Mouse (Mus musculus) urinary bladder, postnatal 14 days (tissue): ENCODE data around the gene Zzz3.

ENCODE experiments used
- DNase-seq: peaks from one replicate; pipeline ENCODE4 v3.0.0; 2021; ENCODE audit warnings: low spot score

The Zzz3 gene

DNA sequence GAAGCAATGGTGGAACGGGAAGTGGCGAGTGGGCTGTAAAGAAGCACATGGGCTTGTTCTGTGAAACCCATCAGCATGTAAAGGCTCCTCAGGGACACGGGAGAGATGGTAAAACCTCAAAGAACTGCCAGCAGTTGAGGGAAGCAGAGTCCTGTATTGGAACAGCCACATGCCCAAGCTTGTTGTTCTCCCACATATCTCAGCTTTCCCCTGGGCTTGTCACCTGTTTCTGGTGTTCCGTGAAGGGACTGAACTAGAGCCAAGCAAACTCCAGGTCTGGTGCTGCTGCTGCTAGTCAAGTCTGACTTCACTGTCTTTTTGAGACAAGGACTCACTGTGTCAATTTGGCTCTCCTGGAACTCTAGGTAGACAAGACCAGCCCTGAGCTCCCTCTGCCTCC is 72.0 kb downstream of the Zzz3 start:
- no peak for DNase-seq

DNA sequence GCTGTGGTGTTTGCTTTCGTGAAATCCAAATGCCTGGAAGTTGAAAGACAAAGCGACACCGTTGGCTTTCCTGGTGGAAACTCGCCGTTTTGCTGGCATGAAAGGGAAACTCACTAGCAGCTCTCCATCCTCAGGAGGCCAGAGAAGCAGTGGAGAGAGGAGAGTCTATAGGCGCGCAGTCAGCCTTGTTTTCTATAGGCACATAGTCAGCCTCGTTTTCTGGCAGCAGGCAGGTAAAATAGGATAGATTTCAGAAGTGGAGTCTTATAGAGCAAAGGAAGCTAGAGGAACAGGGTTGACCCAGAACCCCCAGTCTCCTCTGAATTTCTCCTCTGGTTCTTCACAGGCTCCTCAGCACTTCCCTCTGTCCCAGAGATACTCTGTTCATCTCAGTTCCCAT is 72.8 kb downstream of the Zzz3 start:
- no peak for DNase-seq

DNA sequence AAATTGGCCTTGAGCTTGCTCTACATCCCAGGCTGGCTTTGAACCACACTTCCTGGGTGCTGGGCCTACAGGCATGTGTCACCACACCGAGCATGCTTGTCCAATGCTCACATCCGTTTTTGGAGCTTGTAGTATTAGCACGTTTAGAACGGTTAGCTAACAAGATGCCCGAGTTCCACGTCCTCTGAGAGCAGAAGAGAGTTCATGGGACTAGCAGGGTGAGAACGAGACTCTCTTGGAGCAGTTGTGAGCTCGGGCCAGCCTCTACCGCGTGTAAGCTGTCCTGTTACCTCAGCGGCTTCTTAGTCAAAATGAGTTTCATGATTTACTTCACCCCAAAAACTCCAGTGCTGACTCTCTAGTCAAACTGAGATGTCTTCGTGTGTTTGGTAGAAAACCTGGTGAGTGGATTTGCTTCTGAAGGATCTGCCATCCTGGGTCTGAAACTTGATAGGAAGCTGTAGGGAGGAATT is 73.3 kb downstream of the Zzz3 start:
- DNase-seq, result no peak

GRCm38 (mm10) chr3:152469423-152470200 is 74.3 kb downstream of the Zzz3 start:
- peak; percentile 51 for DNase-seq

DNA sequence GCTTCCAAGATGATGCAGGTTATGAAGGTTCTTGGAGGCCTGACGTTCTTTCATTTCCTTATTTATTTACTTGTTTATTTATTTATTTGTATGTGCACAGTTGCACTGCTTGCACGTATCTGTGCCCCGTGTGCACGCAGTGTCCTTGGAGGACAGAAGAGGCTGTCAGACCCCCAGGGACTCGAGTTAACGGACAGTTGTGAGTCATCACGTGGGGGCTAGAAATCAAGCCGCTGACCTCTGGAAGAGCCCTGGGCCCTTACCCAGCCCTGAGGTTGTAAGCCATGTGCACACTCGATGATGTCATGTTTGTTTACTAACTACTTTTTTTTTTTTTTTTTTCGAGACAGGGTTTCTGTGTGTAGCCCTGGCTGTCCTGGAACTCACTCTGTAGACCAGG is 75.1 kb downstream of the Zzz3 start:
- DNase-seq, result no peak

DNA sequence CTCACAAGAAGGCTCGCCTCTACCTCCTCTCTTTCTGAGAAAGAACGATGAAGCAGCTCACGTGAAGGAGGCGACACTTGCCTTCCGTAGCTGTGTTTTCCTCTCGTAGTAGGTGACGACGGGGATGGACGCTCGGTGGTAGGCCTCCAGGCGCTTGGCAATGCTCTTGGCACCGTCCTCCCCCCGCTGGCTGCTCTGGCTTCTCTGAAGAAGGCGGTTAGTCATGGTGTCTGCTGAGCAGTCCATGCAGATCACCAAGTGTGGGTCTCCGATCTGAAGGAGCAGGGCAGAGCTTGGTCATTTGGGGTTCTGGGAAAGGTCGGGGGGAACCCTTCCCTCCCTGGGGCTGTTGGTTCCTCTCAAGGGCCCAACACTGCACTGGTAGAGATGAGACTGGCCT is 77.4 kb downstream of the Zzz3 start:
- no peak for DNase-seq

DNA sequence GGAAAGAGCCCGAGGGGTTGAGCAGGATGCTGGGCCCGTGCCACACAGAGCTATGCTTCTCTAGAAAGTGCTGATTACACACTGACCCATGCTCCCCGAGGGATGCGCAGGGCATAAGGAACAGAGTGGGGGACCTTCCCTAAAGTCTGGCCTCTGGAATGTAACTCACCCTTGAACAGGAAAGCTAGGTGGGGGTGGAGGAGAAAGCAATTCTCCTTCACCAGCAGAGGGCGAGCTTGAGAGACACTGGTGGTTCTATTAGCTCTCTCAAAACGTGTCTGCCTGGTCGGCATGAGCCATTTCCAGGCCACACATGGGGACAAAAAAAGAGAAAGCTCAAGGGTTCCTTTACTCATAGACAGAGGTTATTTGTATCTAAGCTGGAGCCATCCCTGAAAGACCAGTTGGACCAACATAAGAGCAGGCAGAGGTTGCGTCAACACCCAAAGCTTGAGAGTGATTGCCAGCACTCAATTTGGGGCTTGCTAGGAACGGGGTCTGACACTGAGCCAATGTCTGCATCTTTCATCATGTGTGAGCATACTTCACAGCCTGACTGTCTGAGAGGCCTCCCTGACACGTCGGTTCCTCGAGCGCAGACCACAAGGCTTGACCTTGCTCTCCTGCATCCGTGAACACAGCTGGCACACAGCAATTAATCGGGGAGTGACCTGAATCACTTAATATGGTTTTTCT is 79.5 kb downstream of the Zzz3 start:
- peak; percentile 75 for DNase-seq

DNA sequence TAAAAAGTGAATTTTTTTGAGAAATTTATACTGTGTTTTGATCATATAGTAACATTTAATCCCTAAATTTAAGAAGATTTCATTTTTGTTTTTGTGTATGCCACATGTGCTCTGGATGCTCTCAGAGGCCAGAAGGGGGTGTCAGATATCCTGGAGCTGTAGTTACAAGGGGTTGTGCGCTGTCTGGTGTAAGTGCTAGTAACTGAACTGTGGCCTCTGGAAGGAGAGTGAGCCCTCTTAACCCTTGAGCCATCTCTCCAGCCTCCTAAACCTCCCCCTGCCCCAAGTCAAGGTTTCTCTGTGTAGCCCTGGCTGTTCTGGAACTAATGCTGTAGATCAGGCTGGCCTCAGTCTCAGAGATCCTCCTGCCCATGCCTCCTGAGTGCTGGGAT is 80.0 kb downstream of the Zzz3 start:
- DNase-seq, result no peak

DNA sequence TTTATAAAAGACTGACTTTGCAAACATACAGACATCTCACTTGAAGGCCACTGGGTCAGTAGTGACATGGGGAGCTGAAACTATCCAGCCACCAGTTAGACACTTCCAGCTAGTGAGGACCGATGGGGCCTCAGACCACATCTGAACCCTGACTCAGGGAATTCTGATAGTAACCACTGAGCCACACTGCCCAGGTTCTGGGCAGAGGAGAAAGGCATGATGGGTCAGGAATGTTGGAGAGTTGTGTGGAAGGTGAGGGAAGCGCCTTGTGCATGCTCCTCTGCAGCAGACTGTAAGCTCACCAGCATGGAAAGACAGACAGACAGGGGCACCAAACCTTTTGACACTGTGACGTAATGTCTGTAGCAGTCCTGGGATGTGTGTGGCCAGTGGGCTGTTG is 80.6 kb downstream of the Zzz3 start:
- no peak for DNase-seq

DNA sequence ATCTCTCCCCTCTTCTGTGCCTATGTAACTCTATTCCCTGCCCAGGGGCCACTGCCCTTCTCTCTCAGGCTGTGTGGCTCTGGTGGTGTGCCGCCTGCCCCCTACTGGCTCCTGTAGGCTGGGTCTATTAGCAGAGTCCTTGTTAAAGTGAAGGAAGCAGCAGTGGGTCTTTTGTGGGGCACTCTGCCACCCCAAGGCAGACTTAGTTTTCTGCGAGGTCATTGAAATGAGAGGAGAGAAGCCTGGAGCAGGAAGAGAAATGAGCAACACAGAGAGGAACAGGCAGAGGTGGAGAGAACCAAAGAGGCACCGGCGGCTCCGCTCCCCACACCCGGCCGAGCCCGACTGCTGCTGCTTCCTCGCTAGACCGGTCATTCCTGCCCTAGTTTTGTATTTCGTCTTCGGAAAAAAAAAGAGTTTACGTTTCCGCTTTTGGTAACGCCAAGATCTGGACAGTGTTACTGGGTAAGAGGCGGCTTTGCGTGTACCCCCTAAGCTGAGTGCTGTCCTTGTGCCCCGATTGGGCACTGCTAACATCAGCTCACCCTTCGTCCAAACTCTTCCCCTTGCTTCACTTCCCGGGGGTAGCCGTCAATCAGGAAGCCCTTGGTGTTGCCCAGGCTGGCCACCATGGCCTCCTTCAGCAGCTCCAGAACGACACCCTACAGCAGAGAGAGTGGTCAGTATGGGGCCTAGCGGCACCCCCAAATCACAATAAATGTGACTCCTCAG is 82.7 kb downstream of the Zzz3 start:
- peak; percentile 81 for DNase-seq

DNA sequence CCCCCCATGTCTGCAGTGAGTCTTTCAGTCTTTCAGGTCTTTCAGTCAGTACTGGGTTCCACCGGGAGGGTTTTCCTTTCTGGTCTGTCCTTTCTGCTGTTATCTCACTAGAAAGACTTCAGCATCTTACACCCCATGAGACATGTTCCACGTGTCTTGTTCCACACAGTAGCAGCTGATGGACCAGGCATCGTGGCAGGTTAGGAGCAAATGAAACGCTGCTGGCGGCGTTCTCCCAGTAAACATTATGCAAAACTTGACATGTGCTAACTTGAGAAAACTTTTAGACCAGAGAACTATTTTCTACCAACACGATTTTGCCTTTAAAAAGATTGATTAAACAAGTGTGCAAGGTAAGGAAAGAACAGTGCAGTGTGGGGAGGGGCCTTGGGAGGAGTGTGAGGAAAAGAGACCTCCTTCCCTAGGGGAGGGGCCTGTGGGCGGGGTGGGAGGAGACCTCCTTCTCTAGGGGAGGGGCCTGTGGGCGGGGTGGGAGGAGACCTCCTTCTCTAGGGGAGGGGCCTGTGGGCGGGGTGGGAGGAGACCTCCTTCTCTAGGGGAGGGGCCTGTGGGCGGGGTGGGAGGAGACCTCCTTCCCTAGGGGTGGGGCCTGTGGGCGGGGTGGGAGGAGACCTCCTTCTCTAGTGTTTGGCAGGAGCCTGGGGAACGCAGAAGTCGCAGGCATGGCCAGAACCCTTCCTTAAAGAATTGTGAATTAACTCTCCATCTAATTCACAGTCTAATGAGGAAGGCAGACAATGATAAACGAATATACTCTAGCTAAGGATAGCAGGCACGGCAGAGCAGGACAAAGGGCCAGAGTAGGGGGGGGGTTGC is 83.5 kb downstream of the Zzz3 start:
- peak; percentile 58 for DNase-seq

- no peak for DNase-seq
Observed at GRCm38 (mm10) chr3:152480336-152480735, 85.1 kb downstream of the Zzz3 start.

- DNase-seq, result no peak
Observed at GRCm38 (mm10) chr3:152482182-152482581, 86.9 kb downstream of the Zzz3 start.

GRCm38 (mm10) chr3:152483800-152484199 is 88.5 kb downstream of the Zzz3 start:
- DNase-seq, result no peak

- no peak for DNase-seq
Observed at GRCm38 (mm10) chr3:152484206-152484605, 88.9 kb downstream of the Zzz3 start.

DNA sequence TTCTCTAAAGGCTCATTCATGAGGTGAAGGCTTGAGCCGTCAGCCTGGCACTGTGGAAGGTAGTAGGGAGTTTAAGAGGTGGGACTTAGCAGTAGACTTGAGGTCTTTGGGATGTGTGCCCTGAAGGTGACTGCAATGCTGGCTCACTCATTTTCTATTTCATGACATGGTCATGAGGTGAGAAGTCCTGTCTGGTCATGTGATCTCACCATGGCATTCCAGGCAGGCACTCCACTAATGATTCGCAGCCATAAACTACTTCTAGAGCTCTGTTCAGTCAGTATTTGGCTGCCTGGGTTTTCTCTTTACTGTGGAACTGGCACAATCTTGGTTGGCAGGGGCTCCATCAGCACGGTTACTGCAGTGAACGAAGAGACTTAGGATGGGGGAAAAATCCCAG is 93.7 kb downstream of the Zzz3 start:
- DNase-seq, result no peak

DNA sequence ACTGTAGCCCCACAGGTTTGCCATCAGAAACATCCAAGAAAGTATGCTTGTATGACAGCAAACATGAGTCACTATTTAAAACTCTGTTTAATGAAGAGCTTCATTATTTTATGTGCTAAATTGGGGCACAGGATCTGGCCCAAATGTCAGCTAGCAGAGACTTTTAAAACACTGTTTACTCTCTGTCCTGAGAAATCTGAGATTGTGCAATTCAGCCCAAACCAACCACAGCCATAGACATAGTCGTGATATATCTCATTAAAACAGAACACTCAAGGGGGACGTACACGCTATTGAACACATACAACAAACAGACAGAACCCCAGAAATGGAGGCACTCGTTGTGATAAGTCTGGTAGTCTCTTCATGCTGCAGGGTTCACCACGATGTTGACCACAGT is 95.2 kb downstream of the Zzz3 start:
- DNase-seq, result no peak

DNA sequence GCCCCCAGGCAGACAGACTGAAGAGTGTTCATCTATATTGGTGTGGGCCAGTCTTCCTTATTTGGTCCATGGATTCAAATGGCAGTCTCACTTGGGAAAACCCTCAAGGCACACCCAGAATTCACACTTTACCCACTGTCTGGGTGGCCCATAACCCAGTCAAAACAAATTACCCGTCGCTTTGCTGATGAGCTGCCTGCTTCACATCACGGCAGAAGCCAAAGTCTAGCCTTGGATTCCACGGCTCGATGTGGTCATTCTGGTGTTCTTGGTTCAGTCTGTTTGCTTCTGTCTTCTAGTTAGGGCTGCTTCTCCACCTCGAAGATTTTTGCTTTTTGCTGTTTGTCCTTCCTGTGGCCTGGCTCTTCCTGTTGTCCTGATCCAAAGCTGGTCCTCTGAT is 97.0 kb downstream of the Zzz3 start:
- DNase-seq, result no peak

DNA sequence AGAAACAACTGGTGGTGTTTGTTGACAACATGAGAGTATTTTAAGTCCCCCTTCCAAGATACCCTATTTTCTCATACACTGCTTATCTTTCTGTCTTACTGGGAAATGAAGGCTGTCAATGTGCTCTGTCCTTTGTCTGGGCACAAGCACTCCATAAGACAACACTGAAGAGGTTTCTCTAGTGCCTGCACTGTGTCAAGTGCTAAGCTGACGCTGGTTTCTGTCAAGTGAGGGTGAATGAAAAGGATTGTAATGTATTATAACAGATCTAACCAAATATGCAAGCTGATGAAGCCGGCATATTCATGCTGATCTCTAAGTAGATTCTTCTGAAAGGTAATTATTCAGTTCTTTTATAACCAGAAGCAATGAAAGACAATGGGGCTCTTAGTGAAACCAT is 98.5 kb downstream of the Zzz3 start:
- no peak for DNase-seq

- DNase-seq, result no peak
Observed at GRCm38 (mm10) chr3:152494667-152495360, 99.5 kb downstream of the Zzz3 start.

DNA sequence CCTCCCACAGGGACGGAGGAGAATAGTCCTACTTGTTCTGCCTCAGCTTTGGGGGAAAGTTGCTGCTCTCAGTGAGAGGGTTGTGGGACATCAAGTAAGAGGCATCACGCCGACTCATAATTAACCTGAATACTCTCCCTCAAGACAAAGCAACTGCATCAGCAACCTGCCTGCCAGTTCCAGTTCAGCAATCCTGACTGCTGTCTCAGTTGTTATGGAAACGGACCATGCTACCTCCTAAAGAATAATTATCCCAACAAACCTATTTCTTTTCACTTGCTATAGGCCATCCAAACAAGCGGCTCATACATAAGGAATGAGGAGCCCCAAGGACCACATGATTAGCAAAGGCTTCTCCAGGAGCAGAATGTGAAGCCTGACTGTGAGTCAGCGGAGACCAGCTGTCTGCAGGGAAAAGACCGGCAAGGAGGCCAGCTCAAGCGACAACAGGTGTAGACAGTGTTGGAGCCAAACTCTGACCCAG is 100.2 kb downstream of the Zzz3 start:
- DNase-seq, result no peak
